Mouse (Mus musculus): ENCODE measurements around the gene Fam160a1. TPM values are rescaled to one million over a fixed set of nuclear protein-coding genes. Genes with fewer than 3 reads are reported as not detected.

Gene Fam160a1
- polyA plus RNA-seq (2014; fragmentation: Illumina TruSeq; extraction: RNeasy Lipid Tissue Mini Kit (QIAGEN cat#74804); ENCODE audit: low read depth, low replicate concordance): 1.1 TPM

GRCm38 (mm10) chr3:85817191-85817590 is at the start of gene Fam160a1:
TSS of gene Fam160a1 (minus strand) at chr3:85817291.

Other genes with a start within 250 kb of the Fam160a1 start
- gene Gatb, start 243.2 kb downstream of the Fam160a1 start, polyA plus RNA-seq (2014; fragmentation: Illumina TruSeq; extraction: RNeasy Lipid Tissue Mini Kit (QIAGEN cat#74804); ENCODE audit: low read depth, low replicate concordance): 22.2 TPM
- gene Glt28d2, start 70.2 kb upstream of the Fam160a1 start, polyA plus RNA-seq (2014; fragmentation: Illumina TruSeq; extraction: RNeasy Lipid Tissue Mini Kit (QIAGEN cat#74804); ENCODE audit: low read depth, low replicate concordance): 6.1 TPM
- gene Gm37240, start 70.2 kb upstream of the Fam160a1 start, polyA plus RNA-seq (2014; fragmentation: Illumina TruSeq; extraction: RNeasy Lipid Tissue Mini Kit (QIAGEN cat#74804); ENCODE audit: low read depth, low replicate concordance): not detected
- 43.0 TPM for gene Sh3d19, start 153.8 kb upstream of the Fam160a1 start, polyA plus RNA-seq (2014; fragmentation: Illumina TruSeq; extraction: RNeasy Lipid Tissue Mini Kit (QIAGEN cat#74804); ENCODE audit: low read depth, low replicate concordance)
- not detected for gene Prss48, start 185.2 kb upstream of the Fam160a1 start, polyA plus RNA-seq (2014; fragmentation: Illumina TruSeq; extraction: RNeasy Lipid Tissue Mini Kit (QIAGEN cat#74804); ENCODE audit: low read depth, low replicate concordance)